Mouse (Mus musculus) cortical plate, adult 2 months (tissue): ENCODE measurements around the gene Gtf2i.

ENCODE experiments used
- CTCF ChIP-seq: fragments of 200-500 bp; IDR thresholded peaks from 2 replicates; pipeline ENCODE4 v1.5.1; 2011; ENCODE audit warnings: mild to moderate bottlenecking, control low read depth, low read length; ENCODE audit not compliant: insufficient read depth; ENCODE audit errors: extremely low read depth
- POLR2A ChIP-seq: fragments of 200-500 bp; IDR thresholded peaks from 2 replicates; pipeline ENCODE4 v1.6.1; 2011; ENCODE audit warnings: mild to moderate bottlenecking, low read length, control low read depth; ENCODE audit not compliant: insufficient read depth; ENCODE audit errors: extremely low read depth

GRCm38 (mm10) chr5:134323869-134324268 is 9.3 kb upstream of the Gtf2i start:
- TF ChIP-seq CTCF (no peak), POLR2A (no peak)
